Mouse (Mus musculus) c-Kit-positive CD71-positive TER-119-negative erythroid progenitor cells, embryonic 14.5 days (primary cell): ENCODE data around the gene Sphk2.
"Not testable (repeated sequence)": the region's sequence is repeated elsewhere in the genome, so short reads cannot be mapped to it uniquely, and the experiment has no call there.

Experiments used
- DNase-seq: peaks from one replicate; pipeline ENCODE4 v3.0.0-alpha.2; 2013; ENCODE audit warnings: low read depth

The Sphk2 gene

DNA sequence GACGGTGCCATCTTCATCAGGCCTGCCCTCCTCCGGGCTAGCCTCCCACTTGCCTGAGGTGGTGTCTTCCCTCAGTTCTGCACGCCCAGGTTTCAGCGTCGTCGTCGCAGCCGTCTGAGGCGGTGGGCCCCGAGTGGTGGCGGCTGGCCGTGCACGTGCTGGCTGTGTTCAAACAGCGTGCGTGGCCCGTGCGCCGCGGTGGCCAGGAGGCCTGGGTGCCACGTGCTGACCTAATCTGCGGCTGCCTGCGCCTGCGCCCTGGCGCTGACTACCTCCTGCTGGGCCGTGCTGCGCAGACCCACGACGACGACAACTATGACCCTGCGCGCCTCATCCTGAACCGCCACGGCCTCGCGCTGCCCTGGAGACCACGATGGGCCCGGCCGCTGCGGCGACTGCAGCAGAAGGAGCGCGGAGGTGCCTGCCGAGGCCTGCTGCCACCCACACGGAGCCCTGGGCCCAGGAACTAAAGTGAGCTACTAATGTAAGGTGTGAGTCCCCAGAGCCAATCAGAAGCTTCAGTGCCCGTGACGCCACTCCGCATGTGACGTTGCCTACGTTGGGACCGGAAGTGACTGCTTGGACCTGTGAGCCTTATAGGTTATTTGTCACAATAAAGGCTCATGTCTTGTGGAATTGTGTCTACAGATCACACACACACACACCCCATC is 23.7 kb downstream of the Sphk2 start, which contains the start of gene Sec1:
TSS of gene Sec1 (minus strand) at position 482 of the 671 bp plus-strand sequence.
- no peak for DNase-seq

DNA sequence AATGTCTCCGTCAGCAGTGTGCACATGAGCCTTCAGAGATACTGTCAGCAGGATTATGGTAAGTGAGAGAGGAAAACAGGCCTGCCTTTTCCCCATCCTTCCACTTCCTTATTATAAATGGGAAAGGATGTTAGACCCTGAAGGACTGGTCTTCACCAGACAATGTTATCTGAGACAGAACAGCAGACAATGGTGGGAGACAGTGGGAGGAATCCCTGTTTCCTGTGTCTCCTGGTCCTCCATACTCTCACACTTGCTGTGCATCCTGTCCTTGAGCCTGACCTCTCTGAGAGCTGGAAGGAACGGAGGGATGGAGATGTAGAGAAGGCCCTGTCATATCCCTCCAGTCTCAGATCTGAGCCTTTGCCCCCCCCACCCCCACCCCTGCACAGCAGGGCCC is 25.4 kb downstream of the Sphk2 start:
- no peak for DNase-seq

DNA sequence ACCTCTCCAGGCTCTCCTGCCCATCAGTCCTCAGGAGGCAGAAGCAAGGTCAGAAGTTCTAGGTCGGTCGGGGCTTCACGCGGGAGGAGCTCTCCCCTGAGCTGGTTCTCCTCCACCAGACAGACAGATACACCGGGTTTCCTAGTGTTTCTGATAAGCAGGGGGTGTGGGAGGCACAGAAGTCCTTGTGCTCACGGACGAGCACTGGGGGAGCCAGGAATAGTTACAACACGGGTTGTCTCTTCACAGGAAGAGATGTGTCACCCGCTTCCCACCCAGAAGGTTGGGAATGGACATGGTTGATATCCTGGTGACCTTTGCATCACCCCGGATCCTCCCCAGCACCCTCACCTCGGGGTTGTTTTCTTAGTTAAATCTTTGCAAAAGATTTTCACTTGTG is 28.0 kb downstream of the Sphk2 start:
- no peak for DNase-seq

DNA sequence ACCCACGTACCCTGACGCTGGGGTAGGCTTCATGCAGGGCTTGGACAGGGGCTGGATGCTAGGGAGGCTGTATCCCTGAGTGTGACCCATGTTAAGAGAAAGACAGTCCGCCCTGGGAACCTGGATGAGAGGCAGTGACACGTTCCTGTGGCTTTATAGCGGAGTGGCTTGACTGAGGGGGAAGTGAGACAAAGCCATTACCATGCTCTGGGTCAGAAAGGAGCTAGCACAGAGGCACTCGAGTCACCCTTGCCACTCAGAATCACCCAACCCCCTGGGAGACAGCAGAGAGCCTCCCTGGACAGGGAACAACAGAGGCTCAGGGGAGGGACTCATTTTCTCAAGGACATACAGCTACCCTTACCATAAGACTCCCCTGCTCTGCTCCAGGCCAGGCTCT is 28.7 kb downstream of the Sphk2 start:
- no peak for DNase-seq

DNA sequence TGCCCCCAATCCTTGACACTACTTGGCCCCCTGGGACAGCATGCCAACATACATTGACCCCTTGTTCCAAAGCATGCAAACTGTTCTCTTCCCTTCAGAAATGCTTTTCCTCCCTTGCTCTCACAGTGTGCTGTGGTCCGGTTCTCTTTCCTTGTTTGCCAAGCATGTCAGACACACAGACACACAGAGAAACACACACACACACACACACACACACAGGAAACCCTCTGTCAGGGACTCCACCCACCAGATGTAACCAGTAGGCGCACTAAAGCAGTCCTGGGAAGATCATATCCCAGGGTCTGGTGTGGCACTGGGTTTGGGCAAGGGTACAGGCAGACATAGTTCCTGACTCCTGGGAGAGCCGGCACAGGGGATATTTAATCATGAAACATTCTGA is 31.0 kb downstream of the Sphk2 start:
- no peak for DNase-seq

DNA sequence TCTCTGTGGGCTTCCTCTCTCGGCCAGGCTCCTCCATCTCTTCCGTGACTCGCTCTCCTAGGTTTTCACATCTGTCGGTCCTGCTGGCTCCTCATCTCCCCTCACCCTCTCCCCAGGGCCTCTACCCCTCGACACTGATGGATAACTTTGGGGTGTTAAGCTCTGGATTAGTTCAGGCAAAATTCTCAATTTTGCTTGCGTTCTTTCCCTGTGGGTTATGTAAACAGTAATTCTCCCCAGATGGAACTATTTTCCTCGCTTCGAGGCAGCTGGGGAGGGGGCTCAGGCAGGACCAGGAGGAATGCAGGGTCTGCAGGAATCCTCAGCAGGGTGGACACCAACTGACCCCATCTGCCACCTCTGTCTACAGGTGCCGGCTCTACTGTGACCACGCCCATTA is 32.0 kb downstream of the Sphk2 start:
- DNase-seq, result no peak

DNA sequence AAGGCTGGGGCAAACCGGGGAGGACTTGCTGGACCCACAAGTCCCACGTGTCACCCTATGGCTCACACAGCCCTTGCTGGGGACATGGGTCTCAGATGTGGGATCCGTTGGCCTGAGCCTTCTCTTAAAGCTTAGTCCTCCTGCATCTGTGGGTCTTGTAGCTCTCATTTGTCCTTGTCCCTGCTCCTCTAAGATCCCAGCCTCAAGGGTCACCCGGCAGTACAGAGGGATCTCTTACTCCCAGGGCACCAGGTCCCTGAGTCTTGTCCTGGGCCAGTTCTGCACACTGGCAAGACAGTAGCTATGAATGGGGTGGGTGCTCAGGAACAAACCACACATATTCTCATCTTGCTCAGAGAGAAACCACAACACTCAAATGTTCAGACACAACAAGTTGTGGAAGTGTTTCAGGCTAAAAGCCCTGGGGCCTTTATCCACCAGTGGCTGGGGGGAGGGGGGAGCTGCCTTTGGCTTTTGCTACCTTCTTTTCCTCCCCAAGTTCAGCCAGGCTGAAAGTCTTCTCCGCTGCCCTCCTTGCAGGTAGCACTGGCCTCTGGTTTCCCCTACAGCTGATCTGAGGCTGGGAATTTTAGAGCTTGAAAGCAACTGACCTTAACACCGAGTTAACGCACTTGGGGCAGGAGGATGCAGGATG is 34.3 kb downstream of the Sphk2 start, which contains the start of gene Ntn5:
TSS of gene Ntn5 (plus strand) at position 627 of the 655 bp plus-strand sequence.
- DNase-seq, result no peak

DNA sequence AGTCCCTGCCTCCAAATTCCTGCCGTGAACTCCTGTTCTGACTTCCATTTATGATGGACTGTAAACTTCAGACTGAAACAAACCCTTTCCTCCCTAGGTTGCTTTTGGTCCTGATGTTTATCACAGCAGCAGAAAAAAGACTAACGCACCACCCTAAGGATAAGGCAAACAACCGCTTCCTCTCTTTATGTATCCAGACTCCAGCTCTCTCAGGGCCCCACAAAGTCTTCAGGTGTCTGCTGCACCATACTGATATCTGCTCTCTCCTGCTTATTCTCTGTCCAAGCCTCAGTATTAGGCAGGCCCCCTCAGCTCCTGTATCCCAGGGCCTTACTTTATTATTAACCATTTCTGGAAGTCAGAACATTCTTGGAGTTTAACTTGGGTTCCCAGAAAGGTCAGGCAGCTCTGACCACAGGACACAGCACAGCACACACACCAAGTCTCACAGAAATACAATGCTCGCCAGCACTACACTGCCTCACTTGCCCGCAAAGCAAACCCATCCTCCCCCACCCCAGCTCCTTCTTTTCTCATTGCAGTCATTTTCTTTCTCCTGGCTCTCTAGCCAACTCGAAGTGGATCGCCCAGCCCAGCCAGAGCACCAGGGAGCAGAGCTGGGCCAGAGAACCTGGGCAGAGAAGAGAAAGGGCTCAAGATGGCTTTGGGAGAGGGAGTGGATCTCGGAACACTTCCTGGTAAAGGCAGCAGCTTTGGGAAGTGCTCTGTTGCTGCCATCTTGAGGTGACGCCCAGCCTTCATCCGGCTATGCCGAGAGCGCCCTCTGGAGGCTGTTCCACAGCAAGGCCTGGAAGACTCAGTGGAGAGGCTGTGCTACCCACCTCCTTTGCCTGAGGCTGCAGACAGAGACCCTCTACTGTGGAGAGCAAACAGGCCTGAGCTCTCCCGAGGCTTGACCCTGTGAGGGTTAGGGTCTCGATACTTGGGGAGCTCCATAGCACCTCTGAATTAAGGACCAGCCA is 35.4 kb downstream of the Sphk2 start:
- DNase-seq, result peak; percentile 78

DNA sequence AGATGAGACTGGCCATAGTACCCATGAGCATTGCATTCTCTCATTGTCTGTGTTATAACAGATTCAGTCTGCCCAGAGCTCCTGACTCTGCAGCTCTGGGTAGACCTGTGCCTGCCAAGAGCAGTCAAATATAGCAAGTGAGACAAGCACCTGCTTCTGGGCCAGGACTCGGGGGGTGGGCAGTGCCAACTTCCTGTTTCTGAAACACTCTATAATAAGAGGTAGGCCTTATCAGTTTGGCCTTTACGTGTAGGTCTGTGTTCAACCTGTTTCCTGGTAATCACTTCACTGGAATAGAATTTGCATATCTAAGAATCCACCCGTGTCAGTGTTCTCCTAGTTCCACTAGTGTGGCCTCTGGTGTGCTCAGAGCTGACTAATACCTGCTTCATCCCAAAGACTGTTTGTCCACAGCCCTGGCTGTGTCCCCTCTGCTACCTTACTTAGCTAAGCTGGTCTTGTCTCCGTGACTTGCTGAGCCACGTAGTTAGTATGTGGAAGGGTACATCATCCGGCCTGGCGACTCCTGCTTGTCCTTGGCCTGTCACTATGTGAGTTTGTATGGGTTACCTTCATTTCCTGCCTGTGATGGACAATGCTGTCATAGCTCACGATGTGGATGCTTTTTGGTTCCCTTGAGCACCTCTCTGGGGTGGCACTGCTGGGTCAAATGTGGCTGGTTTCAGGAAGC is 36.6 kb downstream of the Sphk2 start:
- no peak for DNase-seq

DNA sequence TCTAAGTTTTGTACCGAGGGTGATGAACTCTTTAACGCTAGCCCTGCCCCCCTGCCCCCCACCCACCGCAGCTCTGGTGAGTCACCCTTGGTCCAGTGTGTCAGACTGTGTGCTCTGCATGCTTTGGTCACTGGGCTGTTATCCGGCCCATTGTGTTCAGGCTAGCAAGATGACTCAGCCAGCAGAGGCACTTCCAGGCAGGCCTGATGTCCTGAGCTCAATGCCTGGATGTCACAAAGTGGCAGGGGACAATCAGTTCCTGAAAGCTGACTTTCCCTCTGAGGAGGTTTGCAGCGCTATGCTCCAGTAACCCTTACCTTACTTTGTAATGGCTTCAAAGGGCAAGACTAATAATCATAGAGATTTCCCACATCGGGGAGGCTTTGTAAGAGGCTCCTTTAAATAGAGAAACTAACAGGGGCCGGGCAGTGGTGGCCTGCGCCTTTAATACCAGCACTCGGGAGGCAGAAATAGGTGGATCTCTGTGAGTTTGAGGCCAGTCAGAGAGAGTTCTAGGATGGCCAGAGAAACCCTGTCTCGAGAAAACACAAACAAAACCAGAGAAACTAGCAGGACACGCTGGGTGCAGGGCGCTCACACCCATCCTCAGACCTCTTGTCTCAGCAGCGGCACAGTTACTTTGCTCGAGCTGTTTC is 37.7 kb downstream of the Sphk2 start:
- DNase-seq, result no peak

DNA sequence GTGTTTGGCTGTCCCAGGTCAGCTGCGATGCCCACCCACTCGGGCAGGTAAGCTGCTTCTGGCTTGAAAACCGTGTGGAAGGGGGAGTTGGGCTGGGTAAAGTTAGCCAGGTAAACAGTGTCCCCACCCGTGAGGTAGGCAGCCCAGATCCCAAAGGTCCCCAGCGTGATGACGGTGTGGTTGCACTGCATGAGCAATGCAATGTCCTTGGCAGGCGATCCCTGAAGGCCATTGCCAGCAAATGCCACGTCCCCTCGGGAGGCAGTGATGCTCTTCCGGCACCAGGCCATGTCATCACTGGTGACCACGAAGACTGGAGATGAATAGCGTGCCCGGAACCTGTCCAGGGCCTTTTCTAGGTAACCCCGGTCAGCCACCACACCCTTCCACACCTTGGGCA is 39.3 kb downstream of the Sphk2 start:
- no peak for DNase-seq

DNA sequence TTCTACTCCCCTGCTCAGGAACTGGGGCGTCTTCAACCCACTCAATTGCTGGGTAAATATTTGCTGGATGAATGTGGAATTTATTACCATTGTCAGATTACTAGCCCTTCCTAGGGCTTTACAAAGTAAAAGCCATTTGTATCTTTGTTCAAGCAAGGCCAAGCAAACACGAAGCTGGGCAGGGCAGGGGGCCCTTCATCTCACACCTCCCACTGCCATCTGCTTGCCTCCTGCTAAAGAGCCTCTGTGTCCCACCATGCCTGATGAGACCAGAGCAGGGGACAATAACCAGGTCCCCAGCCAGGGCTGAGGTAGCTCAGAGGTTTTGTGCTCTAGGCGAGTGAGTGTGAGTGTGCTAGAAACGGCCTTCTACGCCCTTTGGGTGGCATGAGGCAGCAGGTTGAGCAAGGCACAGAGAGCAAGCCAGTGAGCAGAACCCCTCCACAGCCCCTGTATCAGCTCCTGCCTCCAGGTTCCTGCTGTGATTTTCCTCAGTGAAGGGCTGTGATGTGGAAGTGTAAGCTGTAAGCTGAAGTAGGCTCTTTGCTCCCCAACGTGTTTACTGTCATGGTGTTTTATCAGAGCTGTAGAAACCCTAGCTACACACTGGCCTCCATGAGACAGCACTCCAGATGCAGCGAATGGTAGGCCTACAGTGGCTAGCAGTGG is 40.0 kb downstream of the Sphk2 start:
- no peak for DNase-seq

DNA sequence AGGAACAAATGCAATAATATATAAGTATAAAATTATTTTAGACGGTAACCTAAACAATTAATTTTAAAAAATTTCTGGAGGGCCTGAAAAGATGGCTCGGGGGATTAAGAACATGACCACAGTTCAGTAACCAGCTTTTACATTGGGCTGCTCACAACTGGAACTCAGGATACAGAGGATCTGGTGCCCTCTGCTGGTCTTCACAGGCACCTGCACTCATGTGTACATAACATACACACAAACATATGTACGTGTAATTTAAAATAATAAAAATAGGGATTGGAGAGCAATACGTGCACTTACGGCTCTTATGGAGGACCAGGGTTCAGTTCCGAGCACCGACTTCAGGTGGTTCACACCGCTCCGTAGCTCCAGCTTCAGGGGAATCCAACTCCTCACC is 48.9 kb downstream of the Sphk2 start:
- DNase-seq, result no peak

DNA sequence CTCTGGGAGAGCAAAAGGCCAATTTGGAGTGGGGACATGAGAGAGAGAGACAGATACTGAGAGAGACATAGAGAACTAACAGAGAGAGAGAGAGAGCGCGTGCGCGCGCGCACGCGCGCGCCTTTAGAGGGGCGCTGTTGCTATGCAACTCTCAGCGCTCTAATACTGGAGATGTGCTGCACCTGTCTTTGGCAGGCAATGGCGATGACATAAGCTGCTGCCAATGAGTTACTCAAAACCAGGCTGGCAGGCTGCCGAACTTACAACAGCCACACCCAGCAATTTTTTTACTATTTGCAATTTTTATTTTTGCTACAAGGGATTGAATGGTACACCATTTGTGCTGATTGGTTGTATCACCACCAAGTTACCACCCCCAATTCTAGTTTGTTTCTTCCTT is 50.0 kb downstream of the Sphk2 start:
- DNase-seq, result no peak

DNA sequence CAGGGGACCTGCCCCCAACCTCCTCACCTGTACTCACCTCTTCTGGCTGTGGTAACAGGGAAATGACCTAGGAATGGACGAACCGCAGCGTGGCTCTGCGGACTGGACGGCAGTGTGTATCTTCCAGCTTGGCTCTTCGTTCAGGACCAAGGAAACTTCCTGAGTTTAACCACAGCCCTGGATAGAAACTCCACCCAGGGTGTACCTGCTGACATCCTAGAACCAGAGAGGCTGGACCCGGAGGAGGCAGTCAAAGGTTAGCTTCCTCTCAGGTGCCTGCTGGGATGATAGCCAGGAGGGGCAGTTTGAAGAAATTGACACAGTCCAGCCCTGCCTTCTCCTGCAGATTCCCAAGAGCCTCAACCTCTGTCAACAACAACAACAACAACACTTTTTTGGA is 51.6 kb downstream of the Sphk2 start, which contains the start of gene Fut2:
TSS of gene Fut2 (minus strand) at position 234 of the 400 bp plus-strand sequence.
- DNase-seq, result no peak

DNA sequence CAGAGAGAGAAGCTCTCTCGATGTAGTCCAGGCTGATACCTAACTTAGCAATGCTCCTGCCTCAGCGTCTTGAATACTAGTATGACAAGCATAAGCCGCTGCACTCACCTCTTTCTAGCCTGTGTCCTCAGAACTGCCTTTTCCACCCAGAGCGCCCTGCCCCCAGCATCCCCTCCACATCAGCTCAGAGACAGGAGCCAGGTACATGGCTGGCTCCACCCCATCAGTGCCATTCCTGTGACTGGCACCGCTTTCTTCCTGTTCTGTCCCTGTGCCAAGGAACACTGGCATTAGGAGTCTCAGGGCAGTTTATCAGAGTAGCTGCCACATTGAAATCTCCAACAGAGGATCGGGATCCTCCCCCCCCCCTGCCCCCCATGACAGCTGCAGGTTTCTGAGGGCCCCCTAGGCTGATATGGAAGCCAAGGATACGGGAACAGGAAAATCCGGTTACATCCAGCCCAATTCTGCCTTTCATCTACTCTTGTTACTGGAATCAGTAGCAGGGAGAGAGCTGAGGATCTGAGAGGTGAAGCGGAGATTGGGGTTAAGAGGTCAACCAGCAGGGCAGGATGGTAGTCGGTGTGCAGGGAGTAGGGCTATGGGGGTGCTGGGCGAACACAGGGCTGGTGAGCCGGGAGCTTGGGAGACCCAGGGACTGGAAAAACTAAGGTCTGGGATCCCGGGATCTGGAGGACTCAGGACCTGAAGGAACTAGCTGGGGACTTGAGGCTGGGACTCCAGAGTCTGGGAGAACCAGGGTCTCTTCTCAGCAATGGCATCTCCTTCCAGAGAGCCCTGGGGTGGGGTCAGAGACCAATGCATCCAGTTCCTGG is 52.3 kb downstream of the Sphk2 start:
- no peak for DNase-seq

DNA sequence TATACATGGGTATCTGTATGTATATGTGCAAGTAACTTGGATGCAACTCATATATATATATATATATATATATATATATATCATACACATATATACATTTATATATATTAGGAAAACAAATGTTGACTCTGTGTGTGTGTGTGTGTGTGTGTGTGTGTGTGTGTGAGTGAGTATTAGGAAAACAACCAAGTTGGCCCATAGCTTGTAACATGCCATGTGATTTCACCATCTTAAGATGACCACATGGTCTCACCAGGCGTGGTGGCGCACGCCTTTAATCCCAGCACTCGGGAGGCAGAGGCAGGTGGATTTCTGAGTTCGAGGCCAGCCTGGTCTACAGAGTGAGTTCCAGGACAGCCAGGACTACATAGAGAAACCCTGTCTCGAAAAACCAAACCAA is 56.1 kb downstream of the Sphk2 start:
- DNase-seq, result not testable (repeated sequence)

DNA sequence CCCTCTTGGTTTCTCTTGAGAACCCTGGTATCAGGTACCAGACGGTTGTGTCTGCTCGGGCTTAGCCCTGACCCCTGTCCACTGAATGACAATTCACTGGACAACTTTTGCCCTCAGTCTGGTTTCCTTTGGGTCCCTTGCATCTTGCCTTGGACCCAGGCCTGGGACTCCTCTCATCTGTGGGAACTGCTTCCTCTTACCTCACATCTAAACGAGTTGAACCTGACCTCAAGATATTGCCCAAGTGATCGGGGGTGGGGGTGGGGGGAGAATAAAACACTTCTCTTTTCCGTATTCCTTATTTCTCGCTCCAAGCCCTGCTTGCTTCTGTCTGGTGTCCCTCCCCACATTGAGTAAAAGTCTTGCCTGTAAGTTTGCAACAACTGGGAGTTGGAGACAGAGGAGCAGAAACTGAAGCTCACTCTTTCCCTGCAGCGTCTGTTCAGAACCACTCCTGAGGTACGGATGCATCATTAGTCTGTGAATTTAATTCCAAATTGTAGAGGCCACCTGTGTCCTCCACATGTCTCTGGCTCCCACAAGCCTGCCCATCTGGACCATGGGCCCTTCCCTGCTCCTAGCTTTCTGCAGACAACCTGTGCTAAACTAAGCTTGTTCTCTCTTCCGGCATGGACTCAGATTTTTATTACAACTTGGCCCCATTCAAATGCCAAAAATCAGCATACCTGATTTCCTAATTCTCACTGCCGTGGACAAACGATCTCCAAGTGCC is 56.9 kb downstream of the Sphk2 start:
- no peak for DNase-seq
